Mouse (Mus musculus) ES-E14 (cell line): ENCODE measurements around the gene Rai14.

Experiments used
- CHD2 ChIP-seq: IDR thresholded peaks from 2 replicates; pipeline ENCODE4 v1.6.1; 2014; ENCODE audit warnings: mild to moderate bottlenecking, low read depth, low read length, inconsistent platforms
- MAFK ChIP-seq: IDR thresholded peaks from 2 replicates; pipeline ENCODE4 v1.6.1; 2014; ENCODE audit warnings: mild to moderate bottlenecking, low read depth, low read length, inconsistent platforms; ENCODE audit not compliant: insufficient read depth
- ZNF384 ChIP-seq: IDR thresholded peaks from 2 replicates; pipeline ENCODE4 v1.6.1; 2012; ENCODE audit warnings: low read depth, low read length, inconsistent platforms

GRCm38 (mm10) chr15:10680514-10680913 is 33.9 kb downstream of the Rai14 start:
- TF ChIP-seq CHD2 (no peak), ZNF384 (no peak), MAFK (no peak)
